Mouse (Mus musculus): ENCODE measurements around the gene Rad50.

Rad50 gene

GRCm38 (mm10) chr11:53698521-53698920, 8.6 kb downstream of the Rad50 start:
- no peak for DNase-seq (ENCODE audit: low read depth, low spot score)

- DNase-seq (ENCODE audit: low read depth, low spot score), result no peak
Observed at GRCm38 (mm10) chr11:53691979-53692378, 15.1 kb downstream of the Rad50 start.

GRCm38 (mm10) chr11:53682994-53683530, 24.1 kb downstream of the Rad50 start:
- DNase-seq (ENCODE audit: low read depth, low spot score), result no peak

GRCm38 (mm10) chr11:53682170-53682569, 24.9 kb downstream of the Rad50 start:
- DNase-seq (ENCODE audit: low read depth, low spot score), result no peak

GRCm38 (mm10) chr11:53681686-53682085, 25.4 kb downstream of the Rad50 start:
- DNase-seq (ENCODE audit: low read depth, low spot score), result no peak

GRCm38 (mm10) chr11:53680141-53680540, 27.0 kb downstream of the Rad50 start:
- DNase-seq (ENCODE audit: low read depth, low spot score), result no peak

GRCm38 (mm10) chr11:53671414-53671813, 35.7 kb downstream of the Rad50 start:
- DNase-seq (ENCODE audit: low read depth, low spot score), result no peak

GRCm38 (mm10) chr11:53664091-53664490, 43.0 kb downstream of the Rad50 start:
- no peak for DNase-seq (ENCODE audit: low read depth, low spot score)

GRCm38 (mm10) chr11:53662794-53663674, 44.1 kb downstream of the Rad50 start:
- no peak for DNase-seq (ENCODE audit: low read depth, low spot score)

GRCm38 (mm10) chr11:53657828-53658227, 49.3 kb downstream of the Rad50 start:
- DNase-seq (ENCODE audit: low read depth, low spot score), result no peak

GRCm38 (mm10) chr11:53657381-53657780, 49.7 kb downstream of the Rad50 start:
- no peak for DNase-seq (ENCODE audit: low read depth, low spot score)

GRCm38 (mm10) chr11:53656558-53657202, 50.4 kb downstream of the Rad50 start:
- no peak for DNase-seq (ENCODE audit: low read depth, low spot score)

- no peak for DNase-seq (ENCODE audit: low read depth, low spot score)
Observed at GRCm38 (mm10) chr11:53655043-53655442, 52.1 kb downstream of the Rad50 start.

GRCm38 (mm10) chr11:53652427-53652826, 54.7 kb downstream of the Rad50 start:
- no peak for DNase-seq (ENCODE audit: low read depth, low spot score)

GRCm38 (mm10) chr11:53651441-53651840, 55.7 kb downstream of the Rad50 start:
- no peak for DNase-seq (ENCODE audit: low read depth, low spot score)

- no peak for DNase-seq (ENCODE audit: low read depth, low spot score)
Observed at GRCm38 (mm10) chr11:53644017-53644416, 63.1 kb downstream of the Rad50 start.

GRCm38 (mm10) chr11:53642744-53643279, 64.3 kb downstream of the Rad50 start:
- DNase-seq (ENCODE audit: low read depth, low spot score), result no peak

- no peak for DNase-seq (ENCODE audit: low read depth, low spot score)
Observed at GRCm38 (mm10) chr11:53637803-53638260, 69.3 kb downstream of the Rad50 start.

- no peak for DNase-seq (ENCODE audit: low read depth, low spot score)
Observed at GRCm38 (mm10) chr11:53637046-53637802, 69.9 kb downstream of the Rad50 start.

- DNase-seq (ENCODE audit: low read depth, low spot score), result no peak
Observed at GRCm38 (mm10) chr11:53636183-53636646, 70.9 kb downstream of the Rad50 start.

GRCm38 (mm10) chr11:53635590-53636182, 71.4 kb downstream of the Rad50 start:
- DNase-seq (ENCODE audit: low read depth, low spot score), result no peak
